Mouse (Mus musculus): ENCODE measurements around the gene Prlh. TPM values are rescaled to one million over a fixed set of nuclear protein-coding genes. Genes with fewer than 3 reads are reported as not detected.

Prlh gene
- polyA plus RNA-seq, 1 experiment from 2014 or later: not detected

GRCm38 (mm10) chr1:90926030-90926429 is 26.9 kb upstream of the Prlh start:
- no peak overlapping the region for H3K4me2 ChIP-seq
- no peak for ATAC-seq (replicated peaks; ENCODE audit: low FRiP score)
- H3K4me1 ChIP-seq: peaks cover 22% of the 10 kb centered on the region
- H3K36me3 ChIP-seq: no peaks in the 10 kb centered on the region
- H3K9me3 ChIP-seq (replicated peaks): no peaks in the 10 kb centered on the region
- H3K27me3 ChIP-seq: peaks cover 6% of the 10 kb centered on the region; the same call in 1 of the 2 replicates
- no peak overlapping the region for H3K4me3 ChIP-seq (replicated peaks)
- WGBS: 89% methylated on average over 4 of the region's 4 CpGs
- no peak overlapping the region for H3K27ac ChIP-seq
- no peak overlapping the region for H3K9ac ChIP-seq

DNA sequence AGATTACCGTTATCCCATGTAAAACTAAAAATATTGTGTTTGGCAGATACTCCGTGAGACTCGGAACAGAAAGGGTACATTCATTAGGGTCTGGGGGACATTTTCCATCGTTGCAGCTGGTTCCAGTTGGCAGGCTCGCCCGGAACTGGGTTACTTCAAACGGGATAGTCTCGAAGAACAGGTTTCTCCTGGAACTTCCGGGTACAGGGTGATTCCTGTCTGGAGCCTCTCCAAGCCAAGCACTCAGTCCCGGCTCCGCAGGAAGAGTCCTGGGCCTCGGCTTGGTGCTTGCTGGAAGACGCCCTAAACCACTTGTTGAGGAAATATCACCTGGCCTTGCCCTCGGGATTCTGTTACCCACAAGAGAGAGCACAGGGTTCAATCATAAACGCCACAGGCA is 25.6 kb upstream of the Prlh start:
- no peaks in the 10 kb centered on the region for H3K36me3 ChIP-seq

GRCm38 (mm10) chr1:90927929-90928574 is 24.9 kb upstream of the Prlh start:
- peaks cover 22% of the 10 kb centered on the region for H3K4me1 ChIP-seq
- WGBS: under 1% methylated on average over 23 of the region's 23 CpGs
- H3K9ac ChIP-seq: no peak overlapping the region

More for the DNA sequence above, 25.6 kb upstream of the Prlh start:
- Histone ChIP-seq H3K27ac (no peak overlapping the region), H3K9ac (no peak overlapping the region), H3K4me2 (peak overlapping the region; percentile 67), H3K4me3 (replicated peaks) (0 out of 2 replicates have a peak overlapping the region, but pooled peaks have one; percentile 33), H3K27me3 (peaks cover 6% of the 10 kb centered on the region; the same call in 1 of the 2 replicates), H3K9me3 (replicated peaks) (no peaks in the 10 kb centered on the region), H3K4me1 (peaks cover 22% of the 10 kb centered on the region)
- ATAC-seq (replicated peaks; ENCODE audit: low FRiP score): no peak
- WGBS: 31% methylated on average over 15 of the region's 15 CpGs

DNA sequence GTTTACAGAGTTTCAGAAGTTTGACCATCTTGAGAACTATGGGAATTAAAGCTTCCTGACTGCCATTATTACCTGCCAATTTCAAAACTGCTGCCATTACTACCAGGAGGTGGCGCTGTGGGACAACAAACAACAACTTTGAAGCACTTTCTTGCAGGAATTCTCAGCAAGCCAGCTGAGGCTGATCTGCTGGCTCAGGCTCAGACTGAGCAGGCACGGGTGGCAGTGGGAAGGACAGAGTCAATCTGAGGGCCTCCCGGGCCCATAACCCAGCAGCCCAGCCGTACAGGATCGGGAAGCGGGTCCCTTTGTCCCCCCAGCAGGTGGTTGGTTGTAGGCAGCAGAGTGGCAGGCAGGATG is 24.4 kb upstream of the Prlh start:
- H3K9ac ChIP-seq: no peak overlapping the region
- 7% methylated on average over 6 of the region's 6 CpGs for WGBS

More at GRCm38 (mm10) chr1:90927929-90928574, 24.9 kb upstream of the Prlh start:
- 0 out of 2 replicates have a peak, but pooled peaks have one; percentile 22 for ATAC-seq (replicated peaks; ENCODE audit: low FRiP score)
- H3K9me3 ChIP-seq (replicated peaks): no peaks in the 10 kb centered on the region
- peaks cover 6% of the 10 kb centered on the region; the same call in 1 of the 2 replicates for H3K27me3 ChIP-seq
- no peak overlapping the region for H3K27ac ChIP-seq
- peak overlapping the region; percentile 67 for H3K4me2 ChIP-seq
- peak overlapping the region; percentile 33 for H3K4me3 ChIP-seq (replicated peaks)
- no peaks in the 10 kb centered on the region for H3K36me3 ChIP-seq

GRCm38 (mm10) chr1:90933001-90933400 is 19.9 kb upstream of the Prlh start:
- H3K36me3 ChIP-seq: no peaks in the 10 kb centered on the region
- 77% methylated on average over 5 of the region's 5 CpGs for WGBS
- no peaks in the 10 kb centered on the region for H3K9me3 ChIP-seq (replicated peaks)
- no peak for ATAC-seq (replicated peaks; ENCODE audit: low FRiP score)
- peaks cover 4% of the 10 kb centered on the region for H3K4me1 ChIP-seq
- H3K9ac ChIP-seq: no peak overlapping the region
- no peak overlapping the region for H3K4me2 ChIP-seq
- H3K27ac ChIP-seq: no peak overlapping the region
- no peak overlapping the region for H3K4me3 ChIP-seq (replicated peaks)
- H3K27me3 ChIP-seq: no peaks in the 10 kb centered on the region

More for the DNA sequence above, 24.4 kb upstream of the Prlh start:
- peaks cover 22% of the 10 kb centered on the region for H3K4me1 ChIP-seq
- H3K9me3 ChIP-seq (replicated peaks): no peaks in the 10 kb centered on the region
- H3K4me2 ChIP-seq: peak overlapping the region; percentile 67
- peaks cover 6% of the 10 kb centered on the region; the same call in 1 of the 2 replicates for H3K27me3 ChIP-seq
- H3K27ac ChIP-seq: no peak overlapping the region
- H3K36me3 ChIP-seq: no peaks in the 10 kb centered on the region
- H3K4me3 ChIP-seq (replicated peaks): peak overlapping the region; percentile 33
- ATAC-seq (replicated peaks; ENCODE audit: low FRiP score): 0 out of 2 replicates have a peak, but pooled peaks have one; percentile 22

- Histone ChIP-seq H3K4me2 (no peak overlapping the region), H3K9me3 (replicated peaks) (no peaks in the 10 kb centered on the region), H3K4me1 (no peaks in the 10 kb centered on the region), H3K9ac (no peak overlapping the region), H3K36me3 (no peaks in the 10 kb centered on the region), H3K27me3 (no peaks in the 10 kb centered on the region), H3K27ac (no peak overlapping the region), H3K4me3 (replicated peaks) (no peak overlapping the region)
- ATAC-seq (replicated peaks; ENCODE audit: low FRiP score): no peak
- 54% methylated on average over 9 of the region's 9 CpGs for WGBS
These were observed 15.9 kb upstream of the Prlh start for GRCm38 (mm10) chr1:90936990-90937389.

DNA sequence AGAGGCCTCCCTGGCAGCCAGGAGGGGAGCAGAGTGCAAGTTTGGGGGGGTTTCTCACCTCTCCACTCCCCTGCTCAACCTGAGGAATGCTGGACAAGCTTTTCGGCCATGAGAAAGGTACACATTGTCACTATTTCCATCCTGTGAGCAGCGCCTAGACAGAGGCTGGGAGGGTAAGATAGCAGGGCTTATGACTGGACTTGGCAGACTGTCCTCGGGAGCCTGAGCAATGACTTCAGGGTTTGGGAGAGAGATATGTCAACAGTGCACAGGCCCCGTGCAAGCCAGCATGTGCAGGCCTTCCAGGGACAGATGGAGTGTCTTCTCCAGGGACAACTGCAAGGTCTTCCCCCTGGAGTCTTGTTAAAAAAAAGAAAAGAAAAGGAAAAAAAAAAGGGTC is 12.9 kb upstream of the Prlh start:
- H3K9ac ChIP-seq: no peak overlapping the region
- no peaks in the 10 kb centered on the region for H3K4me1 ChIP-seq
- H3K27me3 ChIP-seq: 0 out of 2 replicates have a peak, but pooled peaks cover 5% of the 10 kb centered on the region
- ATAC-seq (replicated peaks; ENCODE audit: low FRiP score): no peak
- no peaks in the 10 kb centered on the region for H3K36me3 ChIP-seq
- H3K9me3 ChIP-seq (replicated peaks): no peaks in the 10 kb centered on the region
- no peak overlapping the region for H3K4me3 ChIP-seq (replicated peaks)
- no peak overlapping the region for H3K27ac ChIP-seq
- no peak overlapping the region for H3K4me2 ChIP-seq
- WGBS: 83% methylated on average over 4 of the region's 4 CpGs

- WGBS: 66% methylated on average over 10 of the region's 10 CpGs
- H3K4me1 ChIP-seq: no peaks in the 10 kb centered on the region
- ATAC-seq (replicated peaks; ENCODE audit: low FRiP score): no peak
- no peaks in the 10 kb centered on the region for H3K36me3 ChIP-seq
- H3K4me2 ChIP-seq: no peak overlapping the region
- no peaks in the 10 kb centered on the region for H3K9me3 ChIP-seq (replicated peaks)
- H3K4me3 ChIP-seq (replicated peaks): no peak overlapping the region
- no peak overlapping the region for H3K27ac ChIP-seq
- no peak overlapping the region for H3K9ac ChIP-seq
- H3K27me3 ChIP-seq: 0 out of 2 replicates have a peak, but pooled peaks cover 5% of the 10 kb centered on the region
These were observed 7.7 kb upstream of the Prlh start for GRCm38 (mm10) chr1:90945171-90945570.

DNA sequence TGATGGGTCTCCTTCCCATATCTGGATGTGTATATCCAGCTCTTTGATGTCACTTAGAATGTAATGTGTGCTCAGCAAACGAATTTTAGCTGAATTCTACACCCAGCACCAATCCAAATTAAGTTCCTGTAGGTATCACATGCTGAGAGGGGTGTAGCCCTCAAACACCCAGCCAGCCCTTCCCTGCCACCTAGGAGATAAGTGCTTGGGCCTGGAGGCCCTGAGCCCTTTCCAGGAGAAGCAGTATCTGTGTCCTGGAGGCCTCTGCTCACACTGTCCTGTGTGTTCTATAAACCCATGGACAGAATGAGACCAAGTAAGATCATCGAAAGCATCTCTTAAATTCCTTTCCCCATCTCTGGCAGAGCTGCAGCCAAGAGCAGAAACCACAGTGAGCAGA is 5.7 kb upstream of the Prlh start:
- 0 out of 2 replicates have a peak, but pooled peaks cover 8% of the 10 kb centered on the region for H3K27me3 ChIP-seq
- 71% methylated on average over 2 of the region's 2 CpGs for WGBS
- no peak overlapping the region for H3K9ac ChIP-seq
- H3K4me1 ChIP-seq: no peaks in the 10 kb centered on the region
- no peak overlapping the region for H3K4me2 ChIP-seq
- H3K36me3 ChIP-seq: no peaks in the 10 kb centered on the region
- no peak for ATAC-seq (replicated peaks; ENCODE audit: low FRiP score)
- H3K27ac ChIP-seq: no peak overlapping the region
- no peak overlapping the region for H3K4me3 ChIP-seq (replicated peaks)
- no peaks in the 10 kb centered on the region for H3K9me3 ChIP-seq (replicated peaks)

DNA sequence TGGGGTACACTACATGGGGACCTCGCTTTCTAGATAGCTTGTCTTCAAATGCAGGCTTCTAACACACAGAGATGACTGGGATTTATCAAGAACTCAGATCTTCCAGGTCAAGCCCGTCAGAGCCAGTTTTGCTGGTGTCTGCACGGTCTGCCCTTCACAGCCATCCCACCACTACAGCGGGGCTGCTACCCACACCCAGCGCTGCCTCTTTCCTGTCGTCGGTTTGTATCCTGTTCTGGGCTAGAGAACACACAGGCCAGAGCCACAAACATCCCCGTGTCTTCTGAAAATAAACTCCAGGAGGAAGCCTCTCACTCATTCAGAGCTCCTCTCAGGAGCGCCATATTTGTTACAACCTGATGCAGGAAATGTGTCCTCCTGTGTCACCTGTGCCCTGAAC is 3.6 kb upstream of the Prlh start:
- 58% methylated on average over 9 of the region's 9 CpGs for WGBS
- no peak for ATAC-seq (replicated peaks; ENCODE audit: low FRiP score)
- Histone ChIP-seq H3K4me2 (no peak overlapping the region), H3K9me3 (replicated peaks) (no peaks in the 10 kb centered on the region), H3K9ac (no peak overlapping the region), H3K4me1 (no peaks in the 10 kb centered on the region), H3K27me3 (0 out of 2 replicates have a peak, but pooled peaks cover 3% of the 10 kb centered on the region), H3K27ac (no peak overlapping the region), H3K4me3 (replicated peaks) (no peak overlapping the region), H3K36me3 (no peaks in the 10 kb centered on the region)

GRCm38 (mm10) chr1:90951670-90952069 is 1.2 kb upstream of the Prlh start:
- Histone ChIP-seq H3K27ac (no peak overlapping the region), H3K4me1 (no peaks in the 10 kb centered on the region), H3K4me3 (replicated peaks) (no peak overlapping the region), H3K36me3 (no peaks in the 10 kb centered on the region), H3K27me3 (0 out of 2 replicates have a peak, but pooled peaks cover 3% of the 10 kb centered on the region), H3K9ac (no peak overlapping the region), H3K4me2 (no peak overlapping the region), H3K9me3 (replicated peaks) (no peaks in the 10 kb centered on the region)
- no peak for ATAC-seq (replicated peaks; ENCODE audit: low FRiP score)
- 79% methylated on average over 7 of the region's 7 CpGs for WGBS

GRCm38 (mm10) chr1:90953688-90954087 is 780 bp downstream of the Prlh start:
- Histone ChIP-seq H3K9ac (no peak overlapping the region), H3K4me2 (no peak overlapping the region), H3K9me3 (replicated peaks) (no peaks in the 10 kb centered on the region), H3K4me1 (no peaks in the 10 kb centered on the region), H3K27me3 (peaks cover 11% of the 10 kb centered on the region), H3K27ac (no peak overlapping the region), H3K4me3 (replicated peaks) (no peak overlapping the region), H3K36me3 (no peaks in the 10 kb centered on the region)
- 62% methylated on average over 11 of the region's 11 CpGs for WGBS
- no peak for ATAC-seq (replicated peaks; ENCODE audit: low FRiP score)
